Mouse (Mus musculus): ENCODE results near the gene Arl11.

GRCm38 (mm10) chr14:61290664-61291063, 18.9 kb upstream of the Arl11 start:
- TF ChIP-seq POLR2AphosphoS5 (IDR thresholded peaks at IDR 0.05; ENCODE audit: insufficient replicate concordance, low read depth, low read length), result no peak
- no peak for TF ChIP-seq CTCF (IDR thresholded peaks at IDR 0.05; ENCODE audit: low read depth, low read length)
- no peak for TF ChIP-seq TAL1 (conservative IDR thresholded peaks at IDR 0.05; ENCODE audit: low read depth, low read length)
